Mouse (Mus musculus) lung, postnatal 0 days (tissue): Measurements from ENCODE around the gene Fut8.

ENCODE experiments used
- CTCF ChIP-seq: IDR thresholded peaks from 2 replicates; pipeline ENCODE4 v1.5.1; 2016; ENCODE audit warnings: antibody characterized with exemption, mild to moderate bottlenecking
- EP300 ChIP-seq: IDR thresholded peaks from 2 replicates; pipeline ENCODE4 v1.6.1; 2016; ENCODE audit warnings: antibody characterized with exemption, mild to moderate bottlenecking, control low read depth

GRCm38 (mm10) chr12:77429381-77429780 is 191.5 kb downstream of the Fut8 start:
- TF ChIP-seq CTCF (no peak), EP300 (no peak)
